Mouse (Mus musculus) cerebellum, postnatal 36 days (tissue): ENCODE data around the gene 2610028H24Rik.

Experiments
- DNase-seq, 2 experiments: peaks; one replicate each; pipeline ENCODE4 v3.0.0; 2021 to 2022; ENCODE audit warnings: mixed read lengths in 2 of 2

2610028H24Rik gene

GRCm38 (mm10) chr10:76448851-76449250, at the start of gene 2610028H24Rik:
TSS of gene 2610028H24Rik (plus strand) at chr10:76449081.
- DNase-seq: no peak

DNA sequence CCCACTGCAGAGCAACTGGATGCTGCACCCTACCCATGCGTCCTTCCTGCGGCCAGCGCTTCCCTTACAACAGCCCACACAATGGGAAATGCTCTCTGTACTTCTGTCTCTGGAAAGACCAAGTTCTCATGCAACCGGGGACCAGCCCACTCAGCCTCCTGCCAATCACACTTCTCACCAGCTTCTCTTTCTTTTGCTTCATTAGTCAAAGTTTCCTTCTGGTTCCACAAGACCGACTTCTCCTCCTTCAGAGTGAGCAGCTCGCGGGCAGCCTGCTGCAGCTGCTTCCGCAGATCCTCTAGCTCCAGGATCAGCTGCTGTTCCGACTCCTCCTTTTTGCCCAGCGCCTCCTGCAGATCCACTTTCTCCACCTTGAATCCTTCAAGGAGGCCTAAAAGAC, 40.4 kb upstream of the 2610028H24Rik start:
- no peak for DNase-seq

GRCm38 (mm10) chr10:76416811-76417210, 32.1 kb upstream of the 2610028H24Rik start:
- peak; percentile 56 to 74 for DNase-seq

DNA sequence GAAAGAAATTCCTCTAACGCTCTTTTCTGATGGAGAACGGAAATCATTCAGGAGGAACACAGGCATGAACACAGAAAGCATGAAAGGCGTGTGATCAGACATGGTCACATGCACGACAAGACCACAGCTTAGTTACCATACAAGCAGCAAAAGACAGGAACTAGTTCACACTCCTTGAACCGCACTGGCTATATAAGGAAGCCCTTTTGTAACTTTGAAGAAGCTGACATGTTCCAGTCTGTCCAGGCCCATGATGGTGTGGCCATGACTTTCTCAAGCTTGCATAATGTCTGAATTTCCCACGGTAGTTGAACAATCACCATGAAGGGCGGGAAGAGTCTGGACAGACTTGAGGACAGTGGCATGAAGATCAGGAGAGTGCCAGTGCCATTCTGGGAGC, 23.2 kb upstream of the 2610028H24Rik start:
- no peak for DNase-seq

DNA sequence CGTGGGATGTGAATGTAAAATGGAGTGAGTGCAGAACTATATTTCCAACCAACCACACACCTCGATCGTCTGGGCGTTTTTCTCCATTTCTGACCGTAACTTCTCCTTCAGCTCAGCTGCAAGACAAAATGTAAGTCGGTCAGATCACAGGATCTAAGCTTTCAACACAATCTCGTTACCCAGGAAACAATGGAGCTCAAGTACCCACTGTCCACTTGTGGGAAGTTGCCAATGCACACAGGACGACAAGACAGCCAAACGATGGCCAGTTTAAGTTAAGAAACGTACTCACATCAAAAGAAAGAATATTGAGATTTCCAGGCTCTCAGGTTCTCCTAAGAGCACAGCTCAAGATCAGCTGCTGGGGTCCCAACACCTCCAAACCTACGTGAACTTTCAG, 15.0 kb upstream of the 2610028H24Rik start:
- no peak for DNase-seq

- no peak for DNase-seq
These were observed 9.6 kb upstream of the 2610028H24Rik start for GRCm38 (mm10) chr10:76439107-76439890.

DNA sequence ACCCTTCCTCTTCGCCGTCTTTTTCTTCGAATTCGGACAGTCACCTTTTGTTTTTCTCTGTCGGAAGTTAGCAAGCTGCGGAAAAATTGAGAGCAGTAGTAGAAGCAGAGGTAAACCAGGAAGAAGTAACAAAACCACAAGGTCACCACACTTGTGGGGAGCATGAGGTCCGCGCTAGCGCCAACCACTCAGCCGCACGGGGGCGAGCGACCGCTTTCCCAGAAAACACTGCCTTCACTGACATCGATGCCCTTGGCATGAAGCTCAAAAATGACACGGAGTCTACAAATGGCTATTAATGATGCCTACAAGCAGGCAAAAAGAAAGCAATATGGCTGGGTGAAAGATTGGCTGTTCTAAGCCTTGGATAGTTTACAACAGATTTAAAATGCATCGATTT, 8.6 kb upstream of the 2610028H24Rik start, which contains the start of gene AC141477.1:
TSS of gene AC141477.1 (minus strand) at position 164 of the 400 bp plus-strand sequence.
- DNase-seq: no peak

DNA sequence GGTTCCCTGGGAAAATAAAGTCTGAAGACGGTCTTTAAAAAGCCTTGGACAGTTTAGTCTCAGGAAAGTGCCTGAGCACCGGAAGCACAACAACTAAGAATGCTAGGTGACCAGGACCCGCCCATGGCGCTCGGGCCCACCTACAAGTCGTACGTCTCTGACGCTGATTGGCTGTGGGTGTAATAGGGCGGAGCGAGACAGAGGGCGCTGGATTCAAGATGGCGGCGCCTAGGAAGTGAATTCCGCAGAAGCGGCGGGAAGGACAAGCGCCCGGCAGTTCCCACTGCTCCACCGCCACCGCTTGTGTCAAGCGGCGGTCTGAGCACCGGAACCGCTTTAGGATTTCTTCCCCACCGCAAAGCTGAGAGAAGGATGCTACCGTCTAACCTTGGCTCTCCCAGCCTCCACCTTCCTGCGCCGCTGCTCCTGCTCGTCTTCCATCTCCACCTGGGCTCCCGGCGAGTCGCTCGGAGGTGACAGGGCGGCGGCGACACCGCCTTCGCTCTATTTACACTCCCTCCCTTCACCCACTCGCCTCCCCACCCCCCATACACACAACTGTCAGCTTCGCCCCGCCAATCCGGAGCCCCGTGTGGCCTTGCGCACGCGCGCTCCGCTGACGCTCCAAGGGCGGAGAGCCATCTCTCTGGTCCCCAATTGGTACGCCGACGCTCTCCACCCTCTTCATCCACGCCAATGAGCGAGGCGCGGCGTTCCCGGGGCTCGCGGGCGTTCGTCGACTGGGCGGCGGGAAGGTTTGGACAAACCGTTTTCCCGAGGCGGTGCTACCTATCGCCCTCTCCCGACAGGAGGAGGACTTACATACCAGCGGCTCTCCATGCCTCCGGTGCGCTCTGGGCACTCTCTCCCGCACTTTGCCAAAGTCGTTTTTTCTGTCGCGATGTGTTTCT, 6.4 kb upstream of the 2610028H24Rik start, which contains the start of gene Pcnt:
TSS of gene Pcnt (minus strand) at position 609 of the 911 bp plus-strand sequence.
- DNase-seq: peak; percentile 94 to 97

- no peak for DNase-seq
These were observed 2.7 kb upstream of the 2610028H24Rik start for GRCm38 (mm10) chr10:76445996-76446681.

GRCm38 (mm10) chr10:76447406-76448229, 1.3 kb upstream of the 2610028H24Rik start:
- DNase-seq: no peak

DNA sequence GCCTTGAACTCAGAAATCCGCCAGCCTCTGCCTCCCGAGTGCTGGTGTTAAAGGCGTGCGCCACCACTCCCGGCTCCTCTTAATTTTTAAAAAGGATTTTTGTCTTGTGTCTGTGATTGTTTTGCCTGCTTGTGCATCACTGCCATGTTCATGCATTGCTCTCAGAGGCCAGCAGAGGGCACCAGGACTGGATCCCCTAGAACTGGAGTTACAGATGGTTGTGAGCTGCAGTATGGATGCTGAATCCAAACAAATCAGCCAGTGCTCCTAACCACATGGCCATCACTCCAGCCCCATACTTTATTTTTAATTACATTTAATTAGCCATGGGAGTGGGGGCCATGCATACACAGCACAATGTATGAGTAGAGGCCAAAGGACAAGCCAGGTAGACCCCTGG, 6.4 kb downstream of the 2610028H24Rik start:
- DNase-seq: peak; percentile 43 to 44

- no peak for DNase-seq
These were observed 12.4 kb downstream of the 2610028H24Rik start for GRCm38 (mm10) chr10:76461255-76461654.

DNA sequence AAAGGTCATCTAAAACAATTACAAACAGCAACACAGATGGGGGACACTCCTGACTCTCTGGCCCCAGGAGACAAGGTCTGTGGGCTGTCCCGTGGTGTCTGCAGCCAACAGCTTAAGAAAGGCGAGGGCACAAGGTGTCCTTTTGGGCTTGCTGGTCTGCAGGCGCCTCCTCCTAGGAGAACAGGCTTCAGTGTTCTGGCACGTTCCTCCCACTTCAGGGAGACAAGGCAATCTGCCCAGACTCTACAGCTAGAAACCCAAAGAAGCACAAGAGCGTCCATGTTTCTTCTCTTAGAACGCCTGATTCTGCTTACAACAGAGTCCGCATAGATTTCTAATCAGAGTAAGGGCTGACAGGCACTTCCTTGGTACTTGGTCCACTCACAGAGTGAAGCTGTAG, 13.4 kb downstream of the 2610028H24Rik start:
- DNase-seq: no peak

DNA sequence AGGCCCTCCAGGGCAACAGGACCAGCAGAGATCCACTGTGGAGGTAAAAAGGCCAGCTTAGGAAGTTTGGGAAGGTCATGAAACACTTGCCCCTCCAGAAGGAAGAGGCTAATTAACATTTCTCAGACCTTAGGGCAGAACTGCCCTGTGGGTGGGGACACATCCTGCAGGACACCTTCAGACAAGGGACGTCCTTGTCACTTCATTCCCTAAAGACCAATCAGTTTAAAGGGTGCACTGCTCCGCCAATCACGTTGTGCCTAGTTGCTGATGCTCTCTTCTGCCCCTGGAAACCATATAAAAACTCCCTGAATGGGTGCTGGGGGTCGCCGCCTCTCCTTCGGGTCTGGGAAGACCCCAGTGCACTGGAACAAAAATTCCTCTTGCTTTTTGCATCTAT, 13.8 kb downstream of the 2610028H24Rik start:
- DNase-seq: no peak

DNA sequence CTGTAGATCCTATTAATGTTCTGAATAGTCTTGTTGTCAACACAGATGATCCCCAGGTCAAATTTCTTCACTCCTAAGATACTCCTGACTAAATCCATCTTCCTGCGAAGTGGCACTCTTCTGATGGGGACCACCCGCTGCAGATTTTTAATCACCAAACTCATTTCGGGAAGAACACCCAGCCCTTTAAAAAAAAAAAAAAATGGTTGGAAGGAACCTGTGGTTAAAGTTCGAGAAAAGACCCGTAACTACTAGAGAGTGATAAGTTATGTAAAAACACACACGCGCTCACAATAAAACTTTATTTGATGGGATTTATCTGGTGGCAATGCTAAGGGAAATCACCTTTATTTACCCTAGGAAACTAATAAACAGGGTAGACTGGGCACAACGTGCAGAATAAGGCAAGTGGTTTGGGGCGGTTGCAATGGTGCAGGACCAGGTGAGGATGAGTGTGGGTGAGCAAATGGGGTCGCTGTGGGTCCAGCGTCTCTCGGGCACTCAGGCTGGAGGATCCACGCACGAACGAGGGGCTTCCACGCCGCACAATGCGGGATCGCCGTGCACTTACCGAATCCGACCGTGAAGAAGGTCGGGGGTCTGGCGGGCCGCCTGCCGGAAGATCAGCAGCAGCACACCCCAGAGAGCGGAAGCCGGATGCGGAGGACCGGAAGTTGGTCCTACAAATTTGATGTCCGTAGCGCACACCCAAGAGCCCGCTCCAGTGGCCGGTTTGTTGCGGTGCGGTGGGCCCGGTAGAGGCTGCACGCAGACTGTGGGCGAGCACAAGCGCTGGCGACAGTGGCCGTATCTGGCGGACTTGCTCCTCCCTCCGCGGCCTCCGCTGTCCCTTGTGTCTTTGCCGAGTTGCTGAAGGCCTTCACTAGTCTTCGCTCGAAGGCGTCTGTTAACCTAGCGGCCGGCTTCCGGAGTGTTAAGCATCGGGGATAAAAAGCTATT, 19.6 kb downstream of the 2610028H24Rik start, which contains the start of the genes Mcm3ap and Ybey:
TSS of gene Mcm3ap (plus strand) at position 725 of the 960 bp plus-strand sequence.
TSS of gene Ybey (minus strand) at position 912 of the 960 bp plus-strand sequence.
- peak; percentile 88 to 89 for DNase-seq

DNA sequence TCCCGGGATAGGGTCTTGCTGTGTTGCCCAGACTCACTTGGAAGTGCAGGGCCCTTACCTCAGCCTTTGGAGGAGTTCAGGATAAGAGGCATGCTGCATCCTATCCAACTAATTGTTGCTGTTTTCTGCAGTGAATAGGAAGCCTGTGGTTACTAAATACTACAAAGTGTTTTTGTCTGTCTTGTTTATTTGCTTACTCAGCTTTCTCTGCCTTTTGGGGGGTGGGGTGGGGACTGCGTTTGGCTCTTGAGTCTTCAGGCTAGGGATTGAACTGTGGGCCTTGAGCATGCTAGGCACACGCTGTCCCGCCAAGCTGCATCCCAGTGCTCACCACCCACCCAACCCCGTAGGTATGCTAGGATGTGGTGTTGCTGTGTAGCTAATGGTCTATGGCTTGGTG, 24.9 kb downstream of the 2610028H24Rik start:
- no peak for DNase-seq

DNA sequence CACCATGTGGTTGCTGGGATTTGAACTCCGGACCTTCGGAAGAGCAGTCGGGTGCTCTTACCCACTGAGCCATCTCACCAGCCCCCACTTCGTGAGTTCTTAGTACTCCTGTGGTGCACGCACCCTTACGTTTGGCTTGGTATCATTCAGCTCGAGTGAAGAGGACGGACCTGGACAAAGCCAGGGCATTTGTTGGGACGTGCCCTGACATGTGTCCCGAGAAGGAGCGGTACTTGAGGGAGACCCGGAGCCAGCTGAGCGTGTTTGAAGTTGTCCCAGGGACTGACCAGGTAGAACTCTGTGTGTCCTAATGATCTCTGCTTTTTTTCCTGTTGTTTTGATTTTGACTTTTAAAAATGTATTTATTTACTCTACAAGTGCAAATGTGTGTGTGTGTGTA, 32.0 kb downstream of the 2610028H24Rik start:
- DNase-seq: no peak

- no peak for DNase-seq
These were observed 32.6 kb downstream of the 2610028H24Rik start for GRCm38 (mm10) chr10:76481480-76481879.

GRCm38 (mm10) chr10:76486302-76486701, 37.4 kb downstream of the 2610028H24Rik start:
- no peak for DNase-seq

DNA sequence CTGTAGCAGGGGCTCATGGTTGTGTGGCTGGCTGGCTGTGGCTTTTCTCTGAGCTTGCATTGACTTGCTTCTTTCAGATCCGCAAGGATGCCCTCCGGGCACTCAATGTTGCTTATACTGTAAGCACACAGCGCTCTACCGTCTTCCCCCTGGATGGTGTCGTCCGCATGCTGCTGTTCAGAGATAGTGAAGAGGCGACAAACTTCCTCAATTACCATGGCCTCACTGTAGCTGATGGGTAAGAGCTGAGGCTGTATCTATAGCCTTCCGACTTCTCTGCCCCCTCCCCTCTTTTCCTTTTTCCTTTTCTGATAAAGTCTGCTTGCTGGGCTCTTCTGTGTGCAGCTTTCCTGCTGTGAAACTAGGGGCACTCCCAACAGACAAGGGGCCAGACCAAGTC, 39.4 kb downstream of the 2610028H24Rik start:
- no peak for DNase-seq

DNA sequence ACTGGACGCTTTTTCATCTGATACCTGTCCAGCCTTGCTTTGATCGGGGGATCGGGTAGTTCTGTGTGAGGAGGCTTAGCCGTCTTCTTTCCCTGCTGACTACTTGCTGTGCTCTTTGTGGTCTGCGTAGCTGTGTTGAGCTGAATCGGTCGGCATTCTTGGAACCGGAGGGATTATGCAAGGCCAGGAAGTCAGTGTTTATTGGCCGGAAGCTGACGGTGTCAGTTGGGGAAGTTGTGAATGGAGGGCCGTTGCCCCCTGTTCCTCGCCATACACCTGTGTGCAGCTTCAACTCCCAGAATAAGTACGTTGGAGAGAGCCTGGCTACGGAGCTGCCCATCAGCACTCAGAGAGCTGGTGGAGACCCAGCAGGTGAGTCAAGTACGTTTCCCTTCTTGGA, 40.3 kb downstream of the 2610028H24Rik start:
- DNase-seq: no peak
